Mouse (Mus musculus): ENCODE results near the gene Arid3b.
A peak's percentile ranks its signal among the peaks of the same experiment; 100 is the strongest.
"Not testable (repeated sequence)": the region's sequence is repeated elsewhere in the genome, so short reads cannot be mapped to it uniquely, and the experiment has no call there.

The Arid3b gene

DNA sequence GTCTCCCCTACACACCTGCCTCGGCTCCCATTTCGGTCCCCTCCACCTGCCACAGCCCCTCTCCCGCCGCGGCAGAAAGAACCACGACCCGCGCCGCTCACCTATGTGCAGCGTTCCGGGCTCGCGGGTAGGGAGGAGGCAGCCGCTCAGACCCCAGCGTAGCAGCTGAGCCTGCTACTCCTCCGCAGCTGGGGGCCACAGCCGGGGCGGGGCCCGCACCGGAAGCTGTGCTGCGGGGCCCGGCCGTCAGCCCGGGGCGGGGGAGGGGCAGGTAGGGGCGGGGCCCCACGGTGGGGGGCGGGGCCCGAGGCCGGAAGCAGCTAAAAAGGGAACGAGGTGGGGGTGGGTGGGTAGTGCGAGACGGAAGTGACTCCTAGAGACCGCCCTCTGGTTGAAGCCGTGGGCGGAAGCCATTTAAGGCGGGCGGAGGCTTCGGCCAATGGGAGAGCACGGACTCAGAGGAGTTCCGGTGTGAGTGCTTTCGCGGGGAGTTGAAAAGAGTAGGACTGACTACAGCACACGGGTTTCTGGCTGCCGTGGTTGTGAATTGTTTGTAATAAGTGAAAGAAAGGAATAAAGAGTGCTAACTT is at the start of gene Arid3b:
Gene Arid3b (minus strand): TSS at position 213 of the 590 bp plus-strand sequence.
- DNase-seq (ENCODE audit: low spot score) = peak; percentile 98

- DNase-seq (ENCODE audit: low spot score) = no peak
Observed at GRCm38 (mm10) chr9:57883413-57883812, 46.8 kb upstream of the Arid3b start.

- DNase-seq (ENCODE audit: low spot score) = not testable (repeated sequence)
Observed at GRCm38 (mm10) chr9:57881781-57882180, 45.2 kb upstream of the Arid3b start.

DNA sequence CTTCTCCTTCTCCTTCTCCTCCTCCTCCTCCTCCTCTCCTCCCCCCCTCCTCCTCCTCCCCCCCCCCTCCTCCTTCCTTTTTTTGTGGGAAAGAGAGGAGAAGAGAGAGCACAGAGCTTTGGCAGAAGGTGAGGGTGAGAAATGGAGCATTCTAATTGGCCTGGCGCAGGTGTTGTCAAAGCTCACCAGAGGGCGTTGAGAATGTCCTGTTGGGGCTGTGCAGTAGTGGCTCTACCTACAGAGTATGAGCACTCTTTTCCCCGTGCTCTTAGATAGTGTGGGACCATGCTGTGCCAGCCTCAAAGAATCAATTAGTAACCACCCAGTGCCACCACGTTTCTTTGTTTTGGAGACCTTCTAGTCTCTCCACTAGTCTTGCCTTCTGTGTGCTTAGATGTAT is 43.7 kb upstream of the Arid3b start:
- DNase-seq (ENCODE audit: low spot score) = no peak

- DNase-seq (ENCODE audit: low spot score) = no peak
Observed at GRCm38 (mm10) chr9:57879213-57879612, 42.6 kb upstream of the Arid3b start.

DNA sequence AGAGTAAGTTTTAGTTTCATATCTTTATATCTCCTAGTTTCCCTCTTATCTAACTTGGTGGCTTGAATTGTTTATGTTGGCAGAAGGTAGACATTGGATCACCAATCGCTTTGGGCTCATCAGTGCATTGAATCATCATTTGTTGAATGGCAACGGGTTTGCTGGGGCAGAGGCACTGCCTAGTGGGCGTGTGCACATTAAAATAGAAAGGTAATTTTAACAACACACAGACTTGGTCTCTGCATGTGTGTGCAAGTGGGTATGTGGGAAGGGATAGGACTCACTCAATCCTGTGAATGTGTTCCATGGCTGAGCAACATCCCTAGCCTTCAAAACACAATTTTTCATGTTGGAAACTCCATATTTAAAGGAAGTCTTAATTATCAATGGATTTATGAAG is 38.4 kb upstream of the Arid3b start:
- DNase-seq (ENCODE audit: low spot score) = no peak

GRCm38 (mm10) chr9:57874134-57874533 is 37.5 kb upstream of the Arid3b start:
- no peak for DNase-seq (ENCODE audit: low spot score)

DNA sequence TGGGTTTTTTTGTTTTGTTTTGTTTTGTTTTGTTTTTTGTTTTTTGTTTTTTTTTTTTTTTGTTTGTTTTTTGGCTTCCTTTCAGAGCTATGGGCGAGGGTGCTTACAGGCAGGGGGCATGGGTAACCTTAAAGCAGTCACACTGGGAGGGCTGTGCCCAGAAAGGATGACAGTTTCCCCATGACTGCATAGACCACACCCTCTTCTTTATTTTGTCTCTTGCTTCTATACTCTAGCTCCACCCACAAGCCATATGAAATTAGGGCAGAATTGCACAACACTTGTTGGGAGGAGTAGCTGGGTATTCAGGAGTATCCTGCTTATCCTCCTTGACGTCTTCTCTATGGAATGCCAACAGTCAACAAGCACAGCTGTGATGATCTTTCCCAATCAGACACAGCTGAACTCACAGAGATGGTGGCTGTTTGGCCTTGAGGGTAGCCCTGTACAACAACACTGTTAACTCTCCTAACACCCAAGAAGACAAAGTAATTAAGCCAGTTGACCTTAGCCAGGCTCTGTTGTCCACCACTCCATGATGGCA is 33.8 kb upstream of the Arid3b start:
- DNase-seq (ENCODE audit: low spot score) = peak; percentile 35

DNA sequence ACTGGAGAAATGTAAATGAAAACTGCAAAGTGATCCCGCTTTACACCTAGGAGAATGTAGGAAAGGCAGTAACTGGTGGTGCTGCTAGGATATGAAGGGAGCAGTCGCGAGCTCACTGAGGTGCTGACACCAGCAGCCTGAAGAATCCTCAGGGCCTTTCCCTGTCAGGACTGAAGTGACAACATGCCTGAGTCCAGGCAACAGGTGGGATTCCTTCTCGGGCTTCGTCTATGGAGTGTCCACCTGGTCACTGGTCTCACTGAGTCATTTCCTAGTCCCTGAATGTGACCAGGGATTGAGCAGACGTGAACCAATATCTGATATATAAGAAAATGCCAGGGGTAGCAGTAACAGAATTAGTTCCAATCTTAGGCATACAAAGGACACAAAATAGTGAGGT is 32.2 kb upstream of the Arid3b start:
- DNase-seq (ENCODE audit: low spot score) = no peak

DNA sequence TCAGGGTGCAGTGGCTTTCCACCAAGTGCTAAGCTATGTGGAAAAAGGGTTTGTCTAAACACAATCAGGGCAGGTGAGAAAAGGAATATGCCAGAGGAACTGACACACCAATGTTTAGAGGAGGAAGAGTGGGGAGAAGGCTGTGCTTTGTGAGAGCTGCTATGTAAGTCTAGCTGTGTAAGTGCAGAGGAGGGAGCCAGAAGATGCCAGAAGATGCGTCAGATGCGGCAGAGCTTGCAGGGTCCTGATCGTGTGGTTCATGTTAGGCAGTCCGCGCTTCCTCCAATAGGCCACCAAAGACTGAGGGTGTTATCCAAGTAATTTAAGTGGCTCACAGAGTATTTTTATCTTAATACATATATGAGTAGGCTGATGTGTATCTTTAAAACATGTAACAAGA is 31.3 kb upstream of the Arid3b start:
- DNase-seq (ENCODE audit: low spot score) = no peak

DNA sequence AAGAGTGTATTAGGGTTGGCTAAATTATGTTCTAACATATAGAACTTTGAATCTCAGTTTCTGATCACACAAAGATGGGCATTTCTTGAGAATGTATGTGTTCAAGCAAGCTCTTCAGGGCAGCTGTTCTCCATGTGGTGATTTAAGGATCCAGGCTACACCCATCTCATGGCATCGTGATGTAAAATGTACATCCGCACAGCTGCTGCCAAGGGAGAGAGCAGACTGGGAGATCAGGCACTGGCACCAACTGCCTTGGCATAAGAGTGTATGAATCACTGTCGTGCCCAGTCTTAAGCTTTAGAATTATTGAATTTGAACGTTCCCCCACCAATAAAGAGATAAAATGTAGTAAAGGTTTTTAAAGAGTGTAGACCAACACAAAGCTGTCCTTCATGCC is 30.6 kb upstream of the Arid3b start:
- no peak for DNase-seq (ENCODE audit: low spot score)

DNA sequence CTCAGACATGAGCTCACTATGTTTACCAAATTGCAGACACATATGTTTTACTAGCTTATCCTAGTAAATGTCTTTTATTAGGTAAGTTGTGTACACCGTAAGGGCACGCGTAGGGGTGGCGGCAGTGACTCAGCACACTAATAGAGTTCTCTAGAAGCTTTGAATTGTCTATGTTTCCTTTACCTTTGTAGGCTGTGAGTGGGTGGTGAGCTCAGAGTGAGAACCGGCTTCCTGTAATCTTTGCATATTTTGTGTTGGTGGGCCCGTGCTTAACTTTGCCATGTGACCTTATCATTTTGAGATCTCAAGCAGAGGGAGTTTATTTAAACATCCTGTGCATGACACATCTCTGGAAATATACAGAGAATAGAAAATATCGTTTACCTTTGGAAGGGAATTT is 29.9 kb upstream of the Arid3b start:
- DNase-seq (ENCODE audit: low spot score) = no peak

DNA sequence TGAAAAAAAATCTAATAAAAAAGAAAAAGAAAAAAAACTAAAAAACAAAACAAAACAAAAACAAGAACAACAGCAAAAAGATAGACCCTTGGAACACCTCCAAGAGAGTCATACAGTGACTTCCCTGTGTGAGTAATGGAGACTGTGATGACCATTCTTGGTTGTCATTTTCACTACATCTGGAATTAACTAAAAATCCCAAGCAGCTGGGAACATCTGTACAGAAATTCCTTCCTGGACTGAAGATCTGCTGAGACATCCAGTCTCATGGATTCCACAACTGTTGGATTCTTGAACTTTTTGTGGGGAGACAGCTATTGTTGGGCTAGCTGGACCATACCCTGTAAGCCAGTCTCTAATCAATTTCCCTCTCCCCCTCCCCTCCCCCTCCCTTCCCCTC is 27.7 kb upstream of the Arid3b start:
- DNase-seq (ENCODE audit: low spot score) = no peak

DNA sequence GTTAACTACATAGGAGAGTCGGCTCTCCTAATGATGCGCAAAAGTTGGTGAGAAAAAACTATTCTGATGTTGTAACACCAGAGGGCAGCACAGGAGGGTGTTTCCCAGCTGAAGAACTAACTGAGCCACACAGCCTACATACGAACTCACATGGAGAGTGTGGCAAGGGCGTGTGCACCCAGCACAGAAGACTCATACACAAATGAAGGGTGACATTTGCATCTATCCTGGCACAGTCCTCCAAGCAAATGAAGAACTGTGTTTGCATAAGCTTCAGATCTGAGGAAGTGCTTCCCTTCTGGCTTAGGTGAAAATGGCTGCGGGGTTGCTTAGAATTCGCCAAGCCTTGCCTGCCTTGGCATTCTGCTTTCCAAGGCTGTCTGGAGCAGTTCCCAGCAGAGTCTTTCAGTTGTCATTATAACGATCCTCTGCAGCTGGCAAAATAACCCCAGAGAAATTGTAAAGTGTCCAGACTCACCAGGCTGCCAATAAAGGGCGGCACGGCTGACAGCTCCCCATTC is 25.4 kb upstream of the Arid3b start:
- peak; percentile 82 for DNase-seq (ENCODE audit: low spot score)

GRCm38 (mm10) chr9:57856456-57856855 is 19.9 kb upstream of the Arid3b start:
- no peak for DNase-seq (ENCODE audit: low spot score)

- DNase-seq (ENCODE audit: low spot score) = no peak
Observed at GRCm38 (mm10) chr9:57854280-57854679, 17.7 kb upstream of the Arid3b start.

GRCm38 (mm10) chr9:57839032-57839431 is 2.4 kb upstream of the Arid3b start:
- DNase-seq (ENCODE audit: low spot score) = no peak

DNA sequence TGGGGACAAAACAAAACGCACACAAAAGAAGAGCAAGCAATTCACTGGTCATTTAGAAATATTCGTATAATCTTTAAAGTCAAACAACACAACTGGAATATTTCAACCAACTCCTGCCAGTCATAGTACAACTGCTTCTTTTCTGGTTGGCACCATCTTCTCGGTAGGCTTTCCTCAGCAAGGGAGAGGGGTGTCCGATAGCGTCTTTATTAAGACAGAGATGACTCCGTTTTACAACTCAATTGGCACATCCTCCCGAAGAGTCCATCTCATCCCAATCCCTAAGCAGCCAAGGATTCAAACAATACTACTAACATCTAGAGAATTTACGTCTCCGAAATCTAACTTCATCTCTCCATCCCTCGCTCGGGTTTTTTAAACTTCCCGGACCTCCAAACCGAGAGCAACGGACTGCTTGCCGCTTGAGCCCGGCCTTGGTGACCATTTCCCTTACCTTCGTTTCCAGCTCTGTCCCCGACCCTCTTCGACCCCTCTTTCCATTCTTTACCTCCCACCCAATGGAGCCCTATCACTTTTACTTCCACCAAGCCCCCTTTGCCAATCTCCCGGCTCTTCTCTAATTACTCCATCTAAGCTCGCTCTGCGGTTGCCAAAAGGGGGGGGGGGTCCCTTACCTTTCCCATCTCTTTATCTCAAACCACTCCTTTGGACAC is 615 bp downstream of the Arid3b start:
- no peak for DNase-seq (ENCODE audit: low spot score)

DNA sequence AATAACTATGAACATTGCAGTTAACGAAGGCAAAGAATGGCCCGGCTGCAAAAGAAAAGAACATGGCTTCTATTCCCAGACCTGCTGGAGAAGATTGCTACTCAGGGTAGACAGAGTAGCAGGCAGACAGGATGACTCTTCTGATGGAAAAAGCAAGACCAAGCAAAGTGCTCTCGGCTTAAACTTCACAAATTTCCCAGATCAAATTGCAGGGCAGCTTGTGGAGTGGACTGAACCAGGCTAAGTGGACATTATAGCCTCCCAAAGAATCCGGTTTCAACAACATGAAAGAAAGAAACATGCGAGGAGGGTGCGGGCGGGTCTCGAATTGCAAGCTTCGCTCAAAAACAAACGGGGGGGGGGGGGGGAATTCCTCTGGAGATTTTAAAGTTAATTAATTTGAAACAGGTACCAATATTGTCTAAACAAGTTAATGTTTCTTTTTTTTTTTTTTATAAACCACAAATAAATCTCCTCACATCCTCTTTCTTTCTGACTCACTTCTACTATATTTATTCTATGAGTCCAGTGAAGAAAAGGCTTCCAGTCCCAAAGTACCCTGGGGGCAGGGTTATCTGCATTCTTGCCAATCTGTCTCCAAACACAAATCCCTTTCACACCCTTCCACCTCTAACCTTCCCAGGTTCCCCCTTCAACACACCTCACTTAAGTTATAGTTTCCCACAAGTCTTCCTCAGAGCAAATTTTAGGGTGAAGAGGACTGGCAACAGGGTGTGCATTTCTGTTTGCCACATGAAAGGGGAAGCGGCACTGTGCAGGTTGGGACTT is 1.8 kb downstream of the Arid3b start:
- no peak for DNase-seq (ENCODE audit: low spot score)

DNA sequence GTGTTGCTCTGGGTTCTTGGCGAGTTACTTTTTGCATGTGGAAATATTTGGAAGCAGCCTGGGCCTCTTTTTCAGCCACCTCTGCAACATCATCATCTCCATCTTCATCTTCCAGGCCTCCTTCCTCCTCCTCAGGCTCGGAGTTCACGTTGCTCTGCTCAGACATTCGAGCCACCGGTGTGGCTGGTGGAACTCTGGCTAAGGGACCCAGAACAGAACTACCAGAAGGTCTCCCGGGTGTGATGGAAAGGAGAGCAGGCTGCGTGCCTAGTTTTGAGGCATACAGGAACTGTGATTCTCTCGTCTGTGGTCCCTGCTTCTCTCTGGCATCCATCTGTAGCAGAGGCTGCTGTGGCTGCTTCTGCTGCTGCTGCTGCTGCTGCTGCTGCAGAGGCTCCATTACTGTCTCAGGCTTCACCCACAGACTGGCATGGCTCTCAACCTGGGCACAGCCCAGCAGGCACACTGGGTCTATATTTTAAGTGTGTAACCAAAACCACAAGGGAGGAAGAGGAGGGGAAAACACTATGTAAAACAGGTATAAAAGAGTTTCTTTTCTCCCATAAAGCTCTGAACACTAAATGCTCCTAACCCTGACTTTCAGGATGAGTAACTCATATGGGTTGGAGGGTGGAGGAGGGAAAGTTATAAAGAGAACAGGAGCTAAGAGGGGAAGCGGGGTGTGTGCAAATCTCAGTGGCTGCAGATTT is 2.7 kb downstream of the Arid3b start:
- DNase-seq (ENCODE audit: low spot score) = no peak

GRCm38 (mm10) chr9:57831267-57832082 is 5.1 kb downstream of the Arid3b start:
- DNase-seq (ENCODE audit: low spot score) = peak; percentile 80
